Mouse (Mus musculus) ES-Bruce4 (cell line): ENCODE results near the gene Trim66. TPM values are rescaled to one million over a fixed set of nuclear protein-coding genes. Genes with fewer than 3 reads are reported as not detected.
A peak's percentile ranks its signal among the peaks of the same experiment; 100 is the strongest.

Experiments
- H3K27ac ChIP-seq: 2 replicates; pipeline ENCODE4 v1.5.1; 2012; ENCODE audit warnings: low read length, inconsistent platforms; ENCODE audit not compliant: insufficient read depth
- H3K27me3 ChIP-seq: 2 replicates; pipeline ENCODE4 v1.6.1; 2012; ENCODE audit warnings: mild to moderate bottlenecking, low read length, inconsistent platforms; ENCODE audit not compliant: control insufficient read depth, poor library complexity, insufficient read depth, severe bottlenecking
- H3K36me3 ChIP-seq: 2 replicates; pipeline ENCODE4 v1.6.1; 2012; ENCODE audit warnings: inconsistent platforms, mild to moderate bottlenecking, low read length, moderate library complexity; ENCODE audit not compliant: control insufficient read depth, poor library complexity, insufficient read depth, severe bottlenecking
- H3K4me1 ChIP-seq: one replicate; pipeline ENCODE4 v1.8.1; 2011; ENCODE audit warnings: low read length; ENCODE audit not compliant: control insufficient read depth, insufficient read depth
- H3K4me3 ChIP-seq: 2 replicates; pipeline ENCODE4 v1.5.1; 2011; ENCODE audit warnings: low read depth, mild to moderate bottlenecking, low read length
- H3K9ac ChIP-seq: 2 replicates; pipeline ENCODE4 v1.6.1; 2012; ENCODE audit warnings: low read depth, mild to moderate bottlenecking, inconsistent platforms; ENCODE audit not compliant: poor library complexity, severe bottlenecking
- H3K9me3 ChIP-seq: replicated peaks from 2 replicates; pipeline ENCODE4 v1.6.1; 2012; ENCODE audit warnings: mild to moderate bottlenecking, low read length, inconsistent platforms; ENCODE audit not compliant: control insufficient read depth, poor library complexity, insufficient read depth, severe bottlenecking
- CTCF ChIP-seq: IDR thresholded peaks from one replicate; pipeline ENCODE4 v1.8.1; 2011; ENCODE audit warnings: low read depth, low read length
- EP300 ChIP-seq: IDR thresholded peaks from 2 replicates; pipeline ENCODE4 v1.6.1; 2011; ENCODE audit warnings: low read depth, low read length; ENCODE audit not compliant: insufficient read depth
- POLR2A ChIP-seq: IDR thresholded peaks from one replicate; pipeline ENCODE4 v1.8.1; 2011; ENCODE audit warnings: low read length; ENCODE audit not compliant: insufficient read depth
- polyA plus RNA-seq: library from polyadenylated mRNA; stranded (reverse); fragments of >200 nt; gene quantifications from 2 replicates; pipeline ENCODE4 v1.2.4, GENCODE M21; 2011; ENCODE audit warnings: low read depth; ENCODE audit not compliant: missing spikeins, insufficient read depth, insufficient read length

Gene Trim66
- polyA plus RNA-seq, 1 experiment: 0.63 TPM

- Histone ChIP-seq H3K27ac (peak within 1 kb of the TSS; percentile 93), H3K4me1 (no peaks in the 10 kb centered on the region), H3K9ac (peak within 1 kb of the TSS; percentile 97), H3K9me3 (no peaks in the 10 kb centered on the region), H3K27me3 (no peaks in the 10 kb centered on the region), H3K36me3 (peaks cover 47% of the 10 kb centered on the region), H3K4me3 (peak within 1 kb of the TSS; percentile 88)
- TF ChIP-seq EP300: no peak
- peak; percentile 84 for TF ChIP-seq POLR2A
These were observed 11.1 kb upstream of the Trim66 start, which contains the start of gene Rpl27a for GRCm38 (mm10) chr7:109518838-109519696. Gene Rpl27a (plus strand): TSS chr7:109519147.

- peak overlapping the region; percentile 87 for H3K4me3 ChIP-seq
- no peaks in the 10 kb centered on the region for H3K9me3 ChIP-seq
- H3K36me3 ChIP-seq: peaks cover 38% of the 10 kb centered on the region
- TF ChIP-seq EP300 (no peak), CTCF (no peak), POLR2A (peak; percentile 22)
- peak overlapping the region; percentile 81 for H3K9ac ChIP-seq
- no peaks in the 10 kb centered on the region for H3K4me1 ChIP-seq
- H3K27ac ChIP-seq: peak overlapping the region; percentile 93
- no peaks in the 10 kb centered on the region for H3K27me3 ChIP-seq
These were observed 10.2 kb upstream of the Trim66 start for GRCm38 (mm10) chr7:109518036-109518681.

GRCm38 (mm10) chr7:109516500-109516899, 8.6 kb upstream of the Trim66 start:
- no peaks in the 10 kb centered on the region for H3K4me1 ChIP-seq
- H3K27ac ChIP-seq: no peak overlapping the region
- TF ChIP-seq EP300 (no peak), POLR2A (no peak), CTCF (no peak)
- no peak overlapping the region for H3K9ac ChIP-seq
- no peaks in the 10 kb centered on the region for H3K27me3 ChIP-seq
- no peak overlapping the region for H3K4me3 ChIP-seq
- H3K36me3 ChIP-seq: peaks cover 21% of the 10 kb centered on the region
- H3K9me3 ChIP-seq: no peaks in the 10 kb centered on the region

GRCm38 (mm10) chr7:109511838-109512237, 3.9 kb upstream of the Trim66 start:
- no peak overlapping the region for H3K4me3 ChIP-seq
- no peak for TF ChIP-seq EP300
- no peak for TF ChIP-seq POLR2A
- TF ChIP-seq CTCF: no peak
- no peaks in the 10 kb centered on the region for H3K27me3 ChIP-seq
- no peaks in the 10 kb centered on the region for H3K36me3 ChIP-seq
- no peaks in the 10 kb centered on the region for H3K9me3 ChIP-seq
- H3K9ac ChIP-seq: no peak overlapping the region
- H3K27ac ChIP-seq: no peak overlapping the region
- peaks cover 6% of the 10 kb centered on the region for H3K4me1 ChIP-seq

GRCm38 (mm10) chr7:109510799-109511198, 2.9 kb upstream of the Trim66 start:
- Histone ChIP-seq H3K9ac (no peak overlapping the region), H3K4me1 (peaks cover 6% of the 10 kb centered on the region), H3K27ac (no peak overlapping the region), H3K4me3 (no peak overlapping the region), H3K36me3 (no peaks in the 10 kb centered on the region), H3K27me3 (no peaks in the 10 kb centered on the region), H3K9me3 (no peaks in the 10 kb centered on the region)
- TF ChIP-seq CTCF: no peak
- TF ChIP-seq EP300: no peak
- no peak for TF ChIP-seq POLR2A

- H3K4me1 ChIP-seq: peaks cover 6% of the 10 kb centered on the region
- H3K27ac ChIP-seq: no peak overlapping the region
- H3K9ac ChIP-seq: no peak overlapping the region
- no peak overlapping the region for H3K4me3 ChIP-seq
- H3K36me3 ChIP-seq: no peaks in the 10 kb centered on the region
- no peaks in the 10 kb centered on the region for H3K27me3 ChIP-seq
- TF ChIP-seq EP300 (no peak), CTCF (no peak), POLR2A (no peak)
- H3K9me3 ChIP-seq: no peaks in the 10 kb centered on the region
These were observed 362 bp downstream of the Trim66 start for GRCm38 (mm10) chr7:109507572-109507971.
